8 mouse cellular contexts compared by ENCODE assay signal in genomic region chr7:89841670-89842403, GRCm38 (mm10).
A peak's percentile ranks its signal among the peaks of the same experiment; 100 is the strongest.
DNase-seq lines count a peak whose midpoint lies in the region; ATAC-seq lines count a peak whose summit lies in the region.

No protein-coding gene starts in this region.

- no peaks in the 10 kb centered on the region for H3K27me3 ChIP-seq in liver, embryonic 12.5 days (replicated peaks)
- H3K27me3 ChIP-seq in midbrain, embryonic 14.5 days (ENCODE audit: control insufficient read depth, insufficient read depth, low read length), result no peaks in the 10 kb centered on the region

- no peaks in the 10 kb centered on the region for H3K9me3 ChIP-seq in liver, embryonic 12.5 days (replicated peaks)
- H3K9me3 ChIP-seq in midbrain, embryonic 14.5 days (ENCODE audit: control insufficient read depth, low read length), result no peaks in the 10 kb centered on the region

- 32% methylated on average over 15 of the region's 15 CpGs for WGBS in liver, embryonic 12.5 days (ENCODE audit: insufficient replicate concordance)
- WGBS in midbrain, embryonic 14.5 days, result 37% methylated on average over 15 of the region's 15 CpGs

- no peak for ATAC-seq in liver, embryonic 12.5 days
- ATAC-seq in granulocyte monocyte progenitor cell, adult 5-6 weeks (replicated peaks; ENCODE audit: poor library complexity, severe bottlenecking), result peak; percentile 65
- ATAC-seq in midbrain, embryonic 14.5 days (ENCODE audit: low FRiP score, low TSS enrichment), result peak; percentile 71

- H3K36me3 ChIP-seq in liver, embryonic 12.5 days, result no peaks in the 10 kb centered on the region
- no peaks in the 10 kb centered on the region for H3K36me3 ChIP-seq in midbrain, embryonic 14.5 days (ENCODE audit: control insufficient read depth, insufficient read depth, low read length)

- DNase-seq in liver, result peak; percentile 66
- peak; percentile 94 for DNase-seq in embryo, embryonic 11 days
- DNase-seq in kidney, adult 11 months, result peak; percentile 71
- peak; percentile 90 to 93 for DNase-seq in left cerebral cortex, postnatal 25 days (ENCODE audit: low spot score in 2 of 2)
- DNase-seq in midbrain, embryonic 14.5 days, result peak; percentile 96
- DNase-seq in spleen, adult 18-20 months, result peak; percentile 22 to 67

- intact Hi-C loops in left cerebral cortex, postnatal 25 days (cut with DNase I), result loop anchor here (1.0 to 10.0 kb wide), 2 partner anchors 342 to 367 kb away; no protein-coding TSS in a partner anchor

- H3K4me3 ChIP-seq in liver, embryonic 12.5 days, result no peak overlapping the region
- H3K4me3 ChIP-seq in midbrain, embryonic 14.5 days (replicated peaks; ENCODE audit: low read depth, low read length), result no peak overlapping the region

- no peak overlapping the region for H3K27ac ChIP-seq in liver, embryonic 12.5 days
- no peak overlapping the region for H3K27ac ChIP-seq in midbrain, embryonic 14.5 days (replicated peaks; ENCODE audit: low read depth, low read length)

- H3K4me2 ChIP-seq in liver, embryonic 12.5 days, result no peak overlapping the region
- H3K4me2 ChIP-seq in midbrain, embryonic 14.5 days (ENCODE audit: low read length), result no peak overlapping the region

- no peak overlapping the region for H3K9ac ChIP-seq in liver, embryonic 12.5 days
- H3K9ac ChIP-seq in midbrain, embryonic 14.5 days (replicated peaks; ENCODE audit: low read length), result no peak overlapping the region

- H3K4me1 ChIP-seq in liver, embryonic 12.5 days, result no peaks in the 10 kb centered on the region
- H3K4me1 ChIP-seq in midbrain, embryonic 14.5 days (ENCODE audit: control insufficient read depth, insufficient read depth, low read length), result no peaks in the 10 kb centered on the region

Comparison
In these comparisons a context has a peak if more than half of its experiments do, and no peak if none do; other contexts are left out.
1. DNase-seq: peak in every context shown above with its lines; median percentile 96 in midbrain, embryonic 14.5 days; 94 in embryo, embryonic 11 days; 92 in left cerebral cortex, postnatal 25 days; 71 in kidney, adult 11 months; 66 in liver; 44 in spleen, adult 18-20 months.